Mouse (Mus musculus) heart, embryonic 10.5 days (tissue): ENCODE measurements around the gene Eif4e1b. TPM values are rescaled to one million over a fixed set of nuclear protein-coding genes. Genes with fewer than 3 reads are reported as not detected.
"Not testable (repeated sequence)": the region's sequence is repeated elsewhere in the genome, so short reads cannot be mapped to it uniquely, and the experiment has no call there.

ENCODE experiments used
- DNase-seq: peaks from one replicate; pipeline ENCODE4 v3.0.0-alpha.2; 2017; ENCODE audit warnings: low spot score
- H3K27ac ChIP-seq: fragments of 300-500 bp; sonication (generic); 2 replicates; pipeline ENCODE4 v1.5.1; 2016; ENCODE audit warnings: mild to moderate bottlenecking
- H3K27me3 ChIP-seq: fragments of 300-500 bp; sonication (generic); 2 replicates; pipeline ENCODE4 v1.6.1; 2016; ENCODE audit warnings: mild to moderate bottlenecking; ENCODE audit not compliant: poor library complexity, insufficient read depth, severe bottlenecking
- H3K36me3 ChIP-seq: fragments of 300-500 bp; sonication (generic); 2 replicates; pipeline ENCODE4 v1.6.1; 2016; ENCODE audit warnings: mild to moderate bottlenecking, moderate library complexity
- H3K4me1 ChIP-seq: fragments of 300-500 bp; sonication (generic); 2 replicates; pipeline ENCODE4 v1.6.1; 2016; ENCODE audit warnings: mild to moderate bottlenecking
- H3K4me3 ChIP-seq: fragments of 300-500 bp; sonication (generic); 2 replicates; pipeline ENCODE4 v1.5.1; 2016; ENCODE audit warnings: mild to moderate bottlenecking, moderate library complexity
- H3K9me3 ChIP-seq: fragments of 300-500 bp; sonication (generic); 2 replicates; pipeline ENCODE4 v1.6.1; 2016; ENCODE audit warnings: mild to moderate bottlenecking, moderate library complexity
- whole genome bisulfite sequencing: fragments of 180-500 bp; shearing (Covaris S2); methylation state at CpG from one replicate; pipeline ENCODE4 v1.1.7; 2016; 5-methylcytosine and 5-hydroxymethylcytosine counted together
- polyA plus RNA-seq: library from polyadenylated mRNA; unstranded; fragments of >200 nt; fragmentation: Nextera tagmentation; extraction: Ambion mirVana; gene quantifications from 2 replicates; pipeline ENCODE4 v1.2.1, GENCODE M21; 2016

Eif4e1b gene
- polyA plus RNA-seq, 1 experiment from 2014 or later, result not detected

DNA sequence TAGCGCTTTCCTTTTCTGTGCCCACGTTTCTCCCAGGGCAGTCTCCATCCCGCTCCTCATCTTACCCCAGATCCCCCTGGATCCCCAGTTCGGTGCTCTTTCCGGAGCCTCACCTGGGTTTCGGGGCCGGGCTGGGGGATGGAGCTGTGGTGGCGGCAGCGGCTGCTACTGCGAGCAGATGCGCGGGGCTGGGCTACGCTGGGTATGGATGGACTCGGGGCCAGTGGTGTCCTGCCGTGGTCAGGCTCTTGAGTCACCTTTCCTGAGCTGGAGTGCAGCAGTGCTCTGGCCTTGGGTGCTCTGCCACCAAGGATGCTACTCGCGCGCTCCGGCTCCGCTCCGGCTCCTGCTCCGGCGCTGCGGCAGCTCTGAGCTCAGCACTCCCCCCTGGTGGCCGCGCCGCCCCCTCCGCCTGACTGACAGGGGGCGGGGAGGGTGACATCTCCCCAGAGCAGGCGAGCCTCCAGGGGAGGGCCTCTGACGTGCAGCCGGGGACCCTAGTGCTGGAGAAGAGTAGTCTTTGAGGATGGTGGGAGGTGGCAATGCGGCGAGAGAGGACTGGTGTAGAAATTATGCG lies 17.5 kb upstream of the Eif4e1b start, which contains the start of gene Sncb:
Gene Sncb, minus strand, starts transcription at position 404 of the 577 bp plus-strand sequence.
- H3K4me3 ChIP-seq, result peak within 1 kb of the TSS; percentile 53
- WGBS, result 2% methylated on average over 35 of the region's 35 CpGs
- H3K4me1 ChIP-seq, result peaks cover 16% of the 10 kb centered on the region
- H3K9me3 ChIP-seq, result no peaks in the 10 kb centered on the region; the same call in 1 of the 2 replicates
- H3K27me3 ChIP-seq, result peaks cover 66% of the 10 kb centered on the region
- H3K36me3 ChIP-seq, result no peaks in the 10 kb centered on the region
- no peak for DNase-seq
- H3K27ac ChIP-seq, result no peak within 1 kb of the TSS

GRCm38 (mm10) chr13:54767012-54767411 lies 16.8 kb upstream of the Eif4e1b start:
- Histone ChIP-seq H3K4me3 (no peak overlapping the region), H3K4me1 (peaks cover 16% of the 10 kb centered on the region), H3K27me3 (peaks cover 59% of the 10 kb centered on the region), H3K9me3 (no peaks in the 10 kb centered on the region; the same call in 1 of the 2 replicates), H3K27ac (no peak overlapping the region), H3K36me3 (no peaks in the 10 kb centered on the region)
- 77% methylated on average over 4 of the region's 4 CpGs for WGBS
- no peak for DNase-seq

DNA sequence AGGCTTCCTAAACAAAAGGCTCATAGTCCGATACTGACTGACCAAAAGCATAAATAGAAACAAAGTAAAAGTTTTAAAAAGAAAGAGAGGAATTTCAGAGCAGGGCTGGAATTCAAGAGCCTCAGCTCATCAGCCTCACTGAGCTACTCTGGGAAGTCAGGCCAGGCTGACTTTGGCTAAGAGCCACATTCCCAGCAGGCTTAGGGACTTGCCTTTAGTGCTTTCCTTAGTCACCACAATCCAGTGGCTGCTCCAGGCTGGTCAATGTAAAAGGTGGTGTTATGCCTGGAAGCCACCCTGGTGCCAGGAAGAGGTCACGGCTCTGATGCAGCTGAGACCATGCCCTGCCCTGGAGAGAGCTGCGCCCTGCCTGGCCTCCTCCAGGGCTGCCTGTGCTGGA lies 3.2 kb upstream of the Eif4e1b start:
- Histone ChIP-seq H3K36me3 (no peaks in the 10 kb centered on the region), H3K4me3 (no peak overlapping the region), H3K4me1 (no peaks in the 10 kb centered on the region), H3K27me3 (no peaks in the 10 kb centered on the region), H3K27ac (no peak overlapping the region), H3K9me3 (no peaks in the 10 kb centered on the region)
- 73% methylated on average over 3 of the region's 3 CpGs for WGBS
- no peak for DNase-seq

- Histone ChIP-seq H3K27me3 (peaks cover 1% of the 10 kb centered on the region; the same call in 1 of the 2 replicates), H3K27ac (no peak overlapping the region), H3K4me1 (no peaks in the 10 kb centered on the region), H3K4me3 (no peak overlapping the region), H3K9me3 (no peaks in the 10 kb centered on the region), H3K36me3 (no peaks in the 10 kb centered on the region)
- 76% methylated on average over 3 of the region's 3 CpGs for WGBS
- DNase-seq, result no peak
These were observed 2.7 kb upstream of the Eif4e1b start for GRCm38 (mm10) chr13:54781086-54781485.

GRCm38 (mm10) chr13:54783235-54783634 lies 563 bp upstream of the Eif4e1b start:
- Histone ChIP-seq H3K27me3 (peaks cover 9% of the 10 kb centered on the region; the same call in 1 of the 2 replicates), H3K9me3 (no peaks in the 10 kb centered on the region), H3K27ac (no peak overlapping the region), H3K4me3 (no peak overlapping the region), H3K36me3 (no peaks in the 10 kb centered on the region), H3K4me1 (no peaks in the 10 kb centered on the region)
- no peak for DNase-seq
- 41% methylated on average over 2 of the region's 2 CpGs for WGBS

DNA sequence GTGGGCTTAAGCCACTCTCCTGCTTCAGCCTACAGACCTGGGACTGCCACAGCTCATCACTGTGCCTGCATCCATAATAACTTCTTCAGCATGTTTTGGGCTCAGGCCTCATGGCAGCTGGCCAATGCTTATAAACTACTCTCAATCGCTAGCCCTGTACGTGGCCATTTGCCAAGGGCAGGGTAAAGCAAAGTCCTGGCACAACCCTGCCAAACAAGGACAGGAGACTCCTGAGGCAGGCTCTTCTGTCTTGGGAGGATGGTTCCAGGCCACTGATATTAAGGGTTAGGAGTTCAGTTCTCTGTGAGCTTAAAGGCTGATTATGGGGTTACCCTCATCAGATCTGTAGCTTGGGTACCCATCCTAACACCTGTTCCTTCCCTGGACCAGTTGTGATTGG lies 3.8 kb downstream of the Eif4e1b start:
- H3K4me3 ChIP-seq, H3K9me3 ChIP-seq, DNase-seq, H3K36me3 ChIP-seq, H3K27ac ChIP-seq: not testable (repeated sequence)
- H3K4me1 ChIP-seq, result peaks cover 21% of the 10 kb centered on the region
- H3K27me3 ChIP-seq, result peaks cover 41% of the 10 kb centered on the region
- WGBS, result 81% methylated on average over 2 of the region's 2 CpGs

- Histone ChIP-seq H3K27me3 (peaks cover 54% of the 10 kb centered on the region), H3K36me3 (no peaks in the 10 kb centered on the region), H3K27ac (peak within 1 kb of the TSS; percentile 67), H3K4me3 (peak within 1 kb of the TSS; percentile 72), H3K9me3 (no peaks in the 10 kb centered on the region), H3K4me1 (peaks cover 25% of the 10 kb centered on the region)
- peak; percentile 99 for DNase-seq
- 2% methylated on average over 48 of the region's 49 CpGs for WGBS
These were observed 5.2 kb downstream of the Eif4e1b start, which contains the start of gene Tspan17 for GRCm38 (mm10) chr13:54788740-54789560. Gene Tspan17 (plus strand): TSS chr13:54789377.

GRCm38 (mm10) chr13:54789561-54790397 lies 6.0 kb downstream of the Eif4e1b start:
- Histone ChIP-seq H3K4me1 (peaks cover 25% of the 10 kb centered on the region), H3K27ac (peak overlapping the region; percentile 67), H3K36me3 (no peaks in the 10 kb centered on the region), H3K4me3 (peak overlapping the region; percentile 72), H3K9me3 (no peaks in the 10 kb centered on the region), H3K27me3 (peaks cover 63% of the 10 kb centered on the region)
- WGBS, result 2% methylated on average over 38 of the region's 38 CpGs
- DNase-seq, result no peak

DNA sequence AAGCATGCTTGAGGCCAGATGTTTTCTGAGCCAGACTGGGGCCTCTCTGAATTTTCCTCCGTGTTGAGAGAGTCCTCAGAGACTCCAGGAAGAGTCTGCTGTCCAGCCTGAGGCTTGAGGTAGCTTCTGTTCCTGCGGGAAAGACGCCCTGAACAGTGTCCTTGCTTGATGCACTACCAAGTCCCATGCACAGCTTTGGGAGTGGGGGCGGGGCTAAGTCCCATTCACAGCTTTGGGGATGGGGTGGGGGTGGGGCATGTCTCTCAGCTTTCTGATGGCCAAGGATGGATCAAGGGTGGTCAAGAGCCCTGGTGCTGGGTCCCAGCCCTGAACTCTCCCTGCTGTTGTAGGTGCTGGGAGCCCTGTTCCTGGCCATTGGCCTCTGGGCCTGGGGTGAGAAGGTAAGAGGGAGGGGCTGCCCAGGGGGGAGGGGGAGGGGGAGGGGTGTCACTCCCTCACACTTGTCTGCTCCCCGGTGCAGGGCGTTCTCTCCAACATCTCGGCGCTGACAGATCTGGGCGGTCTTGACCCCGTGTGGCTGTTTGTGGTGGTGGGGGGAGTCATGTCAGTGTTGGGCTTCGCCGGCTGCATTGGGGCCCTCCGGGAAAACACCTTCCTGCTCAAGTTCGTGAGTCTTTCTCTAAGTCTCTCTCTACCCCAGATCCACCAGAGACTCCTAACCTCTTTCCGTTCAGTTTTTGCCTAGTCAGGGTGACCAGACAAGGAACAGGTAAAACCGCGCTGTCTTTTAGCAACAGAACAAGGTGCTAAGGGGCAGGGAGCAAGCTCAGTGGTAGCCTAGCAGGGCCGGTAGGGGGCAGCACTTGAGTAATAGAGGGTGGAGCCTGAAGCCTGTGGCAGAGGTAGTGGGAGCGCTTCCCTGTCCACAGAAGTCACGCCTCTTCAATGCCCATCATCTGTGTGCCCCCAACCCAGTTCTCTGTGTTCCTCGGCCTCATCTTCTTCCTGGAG lies 8.7 kb downstream of the Eif4e1b start:
- WGBS, result 16% methylated on average over 21 of the region's 21 CpGs
- H3K4me1 ChIP-seq, result peaks cover 25% of the 10 kb centered on the region
- no peak for DNase-seq
- no peak overlapping the region for H3K4me3 ChIP-seq
- no peak overlapping the region for H3K27ac ChIP-seq
- H3K9me3 ChIP-seq, result no peaks in the 10 kb centered on the region
- peaks cover 72% of the 10 kb centered on the region for H3K27me3 ChIP-seq
- no peaks in the 10 kb centered on the region for H3K36me3 ChIP-seq

GRCm38 (mm10) chr13:54794002-54794577 lies 10.3 kb downstream of the Eif4e1b start:
- 80% methylated on average over 16 of the region's 16 CpGs for WGBS
- H3K27ac ChIP-seq, result no peak overlapping the region
- H3K9me3 ChIP-seq, result no peaks in the 10 kb centered on the region
- DNase-seq, result no peak
- H3K36me3 ChIP-seq, result no peaks in the 10 kb centered on the region
- H3K4me3 ChIP-seq, result no peak overlapping the region
- H3K27me3 ChIP-seq, result peaks cover 80% of the 10 kb centered on the region
- peaks cover 21% of the 10 kb centered on the region for H3K4me1 ChIP-seq

- peaks cover 13% of the 10 kb centered on the region for H3K4me1 ChIP-seq
- no peaks in the 10 kb centered on the region for H3K9me3 ChIP-seq
- 46% methylated on average over 5 of the region's 5 CpGs for WGBS
- H3K27me3 ChIP-seq, result peaks cover 81% of the 10 kb centered on the region
- DNase-seq, result no peak
- no peak overlapping the region for H3K4me3 ChIP-seq
- H3K36me3 ChIP-seq, result no peaks in the 10 kb centered on the region
- no peak overlapping the region for H3K27ac ChIP-seq
These were observed 11.0 kb downstream of the Eif4e1b start for GRCm38 (mm10) chr13:54794843-54795242.
